11 mouse cellular contexts compared by ENCODE assay signal in the genomic region with DNA sequence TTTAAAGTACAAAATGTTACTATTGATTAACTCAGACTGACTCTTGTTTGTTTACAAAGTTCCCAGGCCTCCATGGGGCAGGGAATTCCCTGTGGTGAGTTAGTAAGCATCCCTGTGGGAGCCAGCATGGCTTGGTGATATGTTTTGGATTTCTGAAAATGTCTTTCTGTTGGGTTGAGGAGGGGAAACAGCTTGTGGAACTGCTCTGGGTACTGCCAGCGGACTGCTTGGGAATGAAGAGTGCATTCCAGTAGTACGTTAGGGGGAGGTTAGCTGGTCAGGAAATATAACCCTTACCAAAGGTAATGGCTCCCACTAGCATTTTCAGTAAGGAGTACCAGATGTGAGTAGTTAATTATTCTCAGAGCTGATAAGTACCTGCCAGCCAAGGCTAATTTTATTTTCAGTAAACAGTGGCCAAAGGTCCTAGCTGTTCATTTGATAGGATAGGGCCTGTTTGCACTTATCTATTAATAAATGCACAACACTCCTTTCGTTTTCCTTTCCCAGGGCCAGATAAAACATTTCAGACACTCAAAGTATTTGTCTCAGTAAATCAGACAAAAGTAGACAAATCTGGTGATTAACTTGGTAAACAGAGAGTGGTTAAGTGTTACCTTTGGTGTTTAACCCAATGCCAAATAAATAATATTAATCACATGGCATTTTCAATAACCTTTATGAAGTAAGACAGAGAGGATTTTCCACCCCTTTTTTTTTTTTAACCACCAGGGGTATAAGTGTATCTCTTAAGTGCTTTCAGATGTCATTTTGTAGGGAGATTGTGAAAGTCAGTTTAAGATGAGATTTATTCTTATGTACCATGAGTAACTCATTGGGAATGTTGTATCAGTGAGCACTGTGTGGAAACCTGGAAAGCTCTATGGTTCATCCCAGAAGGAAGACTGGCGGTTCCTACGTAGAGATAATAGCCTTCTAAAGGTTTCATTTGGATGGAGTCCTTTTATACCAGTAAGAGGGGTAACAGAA.
DNase-seq lines count a peak whose midpoint lies in the region; ATAC-seq and TF ChIP-seq lines count a peak whose summit lies in the region.
"Had no signal": no experiment of that assay in that cellular context is flagged by ENCODE, and none has a peak within 500 bp of the region (broad histone marks: within the 10 kb centered on the region; RNA-seq: fewer than 3 reads in every experiment).

No protein-coding gene starts in this region.

- DNase-seq in heart, adult 18-20 months: peak; percentile 44 to 58
- no peak for DNase-seq in heart, postnatal 25 days (ENCODE audit: low spot score)
- DNase-seq in embryo, embryonic 9.5 days (ENCODE audit: extremely low spot score): peak; percentile 19
- no peak for DNase-seq in liver, embryonic 14.5 days (ENCODE audit: low read depth in 3 of 3, low spot score in 3 of 3)
- DNase-seq in spleen, adult 12 weeks (ENCODE audit: low spot score): no peak
- DNase-seq in cerebellum, postnatal 14 days: no peak
- DNase-seq in hindbrain, postnatal 0 days (ENCODE audit: low spot score): no peak
- DNase-seq: adrenal gland, adult 2 months; cerebellum, postnatal 36 days had no signal

- 0 out of 2 replicates have a peak overlapping the region, but pooled peaks have one; percentile 4 for H3K4me2 ChIP-seq in intestine, embryonic 16.5 days (ENCODE audit: low read depth, low read length)
- H3K4me2 ChIP-seq in liver, embryonic 14.5 days (ENCODE audit: low read depth): no peak overlapping the region
- no peak overlapping the region for H3K4me2 ChIP-seq in hindbrain, postnatal 0 days (ENCODE audit: low read depth, low read length)
- H3K4me2 ChIP-seq: hindbrain, embryonic 12.5 days had no signal

- intact Hi-C loops in heart, postnatal 25 days (cut with DNase I): loop anchor here (5.0 kb wide), 1 partner anchor 65 kb away; no protein-coding TSS in a partner anchor

- peak; percentile 86 for ATAC-seq in intestine, embryonic 16.5 days
- 0 out of 2 replicates have a peak, but pooled peaks have one; percentile 23 for ATAC-seq in liver, embryonic 14.5 days (ENCODE audit: insufficient read depth)
- no peak for ATAC-seq in hindbrain, postnatal 0 days

- no peak overlapping the region for H3K9ac ChIP-seq in intestine, embryonic 16.5 days (ENCODE audit: low read depth, low read length)
- H3K9ac ChIP-seq in liver, embryonic 14.5 days (replicated peaks): no peak overlapping the region
- no peak overlapping the region for H3K9ac ChIP-seq in hindbrain, postnatal 0 days (replicated peaks; ENCODE audit: low read length)
- H3K9ac ChIP-seq: hindbrain, embryonic 12.5 days had no signal

- H3K27ac ChIP-seq in intestine, embryonic 16.5 days (ENCODE audit: low read length): peak overlapping the region; percentile 87
- H3K27ac ChIP-seq in liver, embryonic 14.5 days: no peak overlapping the region; the same call in 1 of the 2 replicates
- no peak overlapping the region for H3K27ac ChIP-seq in hindbrain, postnatal 0 days
- H3K27ac ChIP-seq: hindbrain, embryonic 12.5 days had no signal

- TF ChIP-seq EP300 in liver, embryonic 14.5 days (IDR thresholded peaks at IDR 0.05; ENCODE audit: low read depth): no peak

- H3K36me3 ChIP-seq in intestine, embryonic 16.5 days (ENCODE audit: control insufficient read depth, insufficient read depth, low read length): no peaks in the 10 kb centered on the region; the same call in 1 of the 2 replicates
- no peaks in the 10 kb centered on the region for H3K36me3 ChIP-seq in liver, embryonic 14.5 days (replicated peaks; ENCODE audit: control insufficient read depth, insufficient read depth, low read depth)
- H3K36me3 ChIP-seq in hindbrain, postnatal 0 days (ENCODE audit: insufficient read depth, low read length): no peaks in the 10 kb centered on the region
- H3K36me3 ChIP-seq: hindbrain, embryonic 12.5 days had no signal

- H3K4me1 ChIP-seq in intestine, embryonic 16.5 days (ENCODE audit: control insufficient read depth, insufficient read depth, low read length): peaks cover 31% of the 10 kb centered on the region
- H3K4me1 ChIP-seq in liver, embryonic 14.5 days (replicated peaks; ENCODE audit: control insufficient read depth in 2 of 2, insufficient read depth in 2 of 2, low read length in 1 of 2): peaks cover 0 to 10% of the 10 kb centered on the region in 2 experiments; a peak in 2 of 4 replicates
- H3K4me1 ChIP-seq in hindbrain, postnatal 0 days (ENCODE audit: insufficient read depth, low read length): no peaks in the 10 kb centered on the region

- H3K9me3 ChIP-seq in intestine, embryonic 16.5 days (ENCODE audit: control insufficient read depth, low read length): no peaks in the 10 kb centered on the region; the same call in 1 of the 2 replicates
- H3K9me3 ChIP-seq in liver, embryonic 14.5 days (ENCODE audit: control insufficient read depth, low read length): no peaks in the 10 kb centered on the region
- no peaks in the 10 kb centered on the region for H3K9me3 ChIP-seq in hindbrain, postnatal 0 days (ENCODE audit: low read length)

- WGBS in intestine, embryonic 16.5 days: 51% methylated on average over 5 of the region's 5 CpGs
- 66% methylated on average over 5 of the region's 5 CpGs for WGBS in liver, embryonic 14.5 days (ENCODE audit: insufficient replicate concordance)
- 81% methylated on average over 5 of the region's 5 CpGs for WGBS in hindbrain, postnatal 0 days

- no peaks in the 10 kb centered on the region for H3K27me3 ChIP-seq in intestine, embryonic 16.5 days (replicated peaks; ENCODE audit: control insufficient read depth, insufficient read depth, low read length)
- H3K27me3 ChIP-seq in liver, embryonic 14.5 days (ENCODE audit: control insufficient read depth, insufficient read depth, low read length): no peaks in the 10 kb centered on the region
- H3K27me3 ChIP-seq in hindbrain, postnatal 0 days (ENCODE audit: insufficient read depth, low read length): no peaks in the 10 kb centered on the region

- H3K4me3 ChIP-seq in intestine, embryonic 16.5 days (ENCODE audit: low read length): no peak overlapping the region
- H3K4me3 ChIP-seq in liver, embryonic 14.5 days (ENCODE audit: insufficient read depth in 1 of 2, low read depth in 2 of 2, low read length in 2 of 2): no peak overlapping the region
- H3K4me3 ChIP-seq in hindbrain, postnatal 0 days (ENCODE audit: low read length): no peak overlapping the region
- H3K4me3 ChIP-seq: hindbrain, embryonic 12.5 days had no signal

- no peak for TF ChIP-seq CTCF in liver, embryonic 14.5 days (IDR thresholded peaks at IDR 0.05; ENCODE audit: low read depth)
- no peak for TF ChIP-seq CTCF in hindbrain, postnatal 0 days (IDR thresholded peaks at IDR 0.05; ENCODE audit: low read depth)

Comparison
In these comparisons a context has a peak if more than half of its experiments do, and no peak if none do; other contexts are left out.
1. DNase-seq: peak in heart, adult 18-20 months (2 of 2) and embryo, embryonic 9.5 days (single experiment); none in heart, postnatal 25 days (single experiment), liver, embryonic 14.5 days (0 of 3), spleen, adult 12 weeks (single experiment), cerebellum, postnatal 14 days (0 of 2) and hindbrain, postnatal 0 days (single experiment).